23 mouse cellular contexts compared by ENCODE assay signal in the genomic region with DNA sequence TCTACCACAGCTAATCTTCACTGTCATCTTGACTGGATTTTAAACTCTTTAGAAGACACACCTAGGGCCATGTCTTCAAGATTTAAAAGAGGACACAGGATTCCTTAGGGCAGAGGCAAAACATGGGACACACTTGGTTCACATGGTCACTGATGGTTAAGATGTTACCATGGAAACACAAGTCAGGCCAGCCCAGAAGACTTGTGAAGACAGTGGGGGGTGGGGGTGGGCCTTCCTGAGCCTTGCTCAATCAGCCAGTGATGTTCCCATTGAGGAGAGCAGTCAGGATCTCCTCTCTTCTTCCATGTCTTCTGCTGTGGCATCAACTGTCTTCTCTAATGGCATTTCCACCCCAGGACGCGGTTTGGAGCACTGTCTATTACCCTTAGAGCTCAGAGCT.
"Had no signal": no experiment of that assay in that cellular context is flagged by ENCODE, and none has a peak within 500 bp of the region (broad histone marks: within the 10 kb centered on the region; RNA-seq: fewer than 3 reads in every experiment).

No protein-coding gene starts in this region.

- ATAC-seq: hindbrain, embryonic 16.5 days; intestine, embryonic 16.5 days; liver, embryonic 12.5 days had no signal

- H3K4me2 ChIP-seq: heart, embryonic 12.5 days; hindbrain, embryonic 12.5 days; hindbrain, embryonic 14.5 days; limb, embryonic 13.5 days; limb, embryonic 15.5 days; liver, embryonic 12.5 days had no signal

- DNase-seq: gastrocnemius, adult 2 months; gastrocnemius, postnatal 10 days; gastrocnemius, postnatal 25 days; heart, adult 18-20 months; heart, postnatal 10 days; heart, postnatal 4 days; kidney, adult 11 months; kidney, adult 8-10 months; kidney, postnatal 14 days; kidney, postnatal 36 days; layer of hippocampus, adult 9-11 months; layer of hippocampus, postnatal 36 days had no signal

- H3K9me3 ChIP-seq: heart, embryonic 10.5 days; hindbrain, embryonic 12.5 days; limb, embryonic 13.5 days; limb, embryonic 15.5 days; liver, embryonic 12.5 days had no signal

- H3K4me1 ChIP-seq: liver, embryonic 12.5 days had no signal

- H3K36me3 ChIP-seq: heart, embryonic 10.5 days; heart, embryonic 12.5 days; hindbrain, embryonic 10.5 days; hindbrain, embryonic 12.5 days; limb, embryonic 13.5 days; limb, embryonic 15.5 days; liver, embryonic 12.5 days had no signal

- H3K27ac ChIP-seq: gastrocnemius, adult 2 months; heart, embryonic 10.5 days; hindbrain, embryonic 10.5 days; hindbrain, embryonic 12.5 days; hindbrain, embryonic 14.5 days; limb, embryonic 13.5 days; limb, embryonic 15.5 days; liver, embryonic 12.5 days; liver, embryonic 14.5 days had no signal

- H3K9ac ChIP-seq: heart, embryonic 12.5 days; hindbrain, embryonic 12.5 days; hindbrain, embryonic 14.5 days; limb, embryonic 13.5 days; limb, embryonic 15.5 days; liver, embryonic 12.5 days; liver, embryonic 14.5 days had no signal

- H3K4me3 ChIP-seq: gastrocnemius, adult 2 months; heart, embryonic 12.5 days; hindbrain, embryonic 10.5 days; hindbrain, embryonic 12.5 days; limb, embryonic 13.5 days; limb, embryonic 15.5 days; liver, embryonic 12.5 days had no signal
